Mouse (Mus musculus) hindbrain, embryonic 16.5 days (tissue): ENCODE measurements around the gene Rims3. TPM values are rescaled to one million over a fixed set of nuclear protein-coding genes. Genes with fewer than 3 reads are reported as not detected.
A peak's percentile ranks its signal among the peaks of the same experiment; 100 is the strongest.

Experiments used
- ATAC-seq: fragments of 200-750 bp; cut with Nextera tagmentation; 2 replicates; pipeline ENCODE4 v1.8.0; 2017; ENCODE audit warnings: moderate TSS enrichment, moderate library complexity
- H3K27ac ChIP-seq: fragments of 300-500 bp; sonication (generic); 2 replicates; pipeline ENCODE4 v1.5.1; 2014; ENCODE audit warnings: low read depth, mild to moderate bottlenecking, control low read depth, low read length, moderate library complexity
- H3K27me3 ChIP-seq: fragments of 300-500 bp; sonication (generic); replicated peaks from 2 replicates; pipeline ENCODE4 v1.6.1; 2014; ENCODE audit warnings: low read length; ENCODE audit not compliant: control insufficient read depth, insufficient read depth
- H3K36me3 ChIP-seq: fragments of 300-500 bp; sonication (generic); 2 replicates; pipeline ENCODE4 v1.6.1; 2014; ENCODE audit warnings: mild to moderate bottlenecking, low read length, moderate library complexity, mixed read lengths; ENCODE audit not compliant: control insufficient read depth, insufficient read depth
- H3K4me1 ChIP-seq: fragments of 300-500 bp; sonication (generic); 2 replicates; pipeline ENCODE4 v1.6.1; 2014; ENCODE audit warnings: low read depth, low read length; ENCODE audit not compliant: control insufficient read depth, insufficient read depth
- H3K4me2 ChIP-seq: fragments of 300-500 bp; sonication (generic); 2 replicates; pipeline ENCODE4 v1.6.1; 2014; ENCODE audit warnings: mild to moderate bottlenecking, low read length, control low read depth, moderate library complexity
- H3K4me3 ChIP-seq: fragments of 300-500 bp; sonication (generic); 2 replicates; pipeline ENCODE4 v1.5.1; 2014; ENCODE audit warnings: mild to moderate bottlenecking, low read length, control low read depth, moderate library complexity
- H3K9ac ChIP-seq: fragments of 300-500 bp; sonication (generic); 2 replicates; pipeline ENCODE4 v1.6.1; 2014; ENCODE audit warnings: low read depth, mild to moderate bottlenecking, control low read depth, low read length, moderate library complexity
- H3K9me3 ChIP-seq: fragments of 300-500 bp; sonication (generic); 2 replicates; pipeline ENCODE4 v1.6.1; 2014; ENCODE audit warnings: mild to moderate bottlenecking, low read length, moderate library complexity; ENCODE audit not compliant: control insufficient read depth
- WGBS: fragments of 180-500 bp; shearing (Covaris S2); extraction: QIAGEN DNeasy Blood & Tissue Kit; methylation state at CpG from one replicate; pipeline ENCODE4 v1.1.7; 2014; 5-methylcytosine and 5-hydroxymethylcytosine counted together
- polyA plus RNA-seq: library from polyadenylated mRNA; unstranded; fragments of >200 nt; fragmentation: Nextera tagmentation; extraction: Ambion mirVana; gene quantifications from 2 replicates; pipeline ENCODE4 v1.2.1, GENCODE M21; 2015

Gene Rims3
- polyA plus RNA-seq, 1 experiment from 2014 or later, result 24.0 TPM

DNA sequence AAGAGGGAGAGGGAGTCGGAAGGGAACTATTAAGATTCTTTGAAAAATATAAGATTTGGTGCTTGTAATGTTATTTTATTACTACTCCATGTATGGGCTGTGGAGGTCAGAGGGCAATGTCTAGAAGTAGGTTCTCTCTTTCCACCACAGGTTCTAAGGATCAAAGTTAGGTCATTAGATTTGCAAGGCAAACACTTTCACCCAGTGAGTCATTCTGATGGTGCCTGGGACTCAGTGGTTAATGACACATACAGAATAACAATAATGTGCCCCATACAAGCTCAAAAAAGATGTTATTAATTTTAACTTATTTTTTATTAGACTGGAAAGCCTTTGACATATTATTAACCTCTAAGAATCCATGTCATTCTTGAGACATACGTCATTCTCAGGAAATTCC lies 34.7 kb upstream of the Rims3 start:
- 93% methylated on average over 2 of the region's 2 CpGs for WGBS
- H3K27me3 ChIP-seq, result no peaks in the 10 kb centered on the region
- no peak overlapping the region for H3K27ac ChIP-seq
- no peak overlapping the region for H3K4me2 ChIP-seq
- no peak overlapping the region for H3K4me3 ChIP-seq
- peaks cover 20% of the 10 kb centered on the region for H3K4me1 ChIP-seq
- H3K9ac ChIP-seq, result no peak overlapping the region
- H3K9me3 ChIP-seq, result no peaks in the 10 kb centered on the region
- no peak for ATAC-seq
- no peaks in the 10 kb centered on the region for H3K36me3 ChIP-seq

DNA sequence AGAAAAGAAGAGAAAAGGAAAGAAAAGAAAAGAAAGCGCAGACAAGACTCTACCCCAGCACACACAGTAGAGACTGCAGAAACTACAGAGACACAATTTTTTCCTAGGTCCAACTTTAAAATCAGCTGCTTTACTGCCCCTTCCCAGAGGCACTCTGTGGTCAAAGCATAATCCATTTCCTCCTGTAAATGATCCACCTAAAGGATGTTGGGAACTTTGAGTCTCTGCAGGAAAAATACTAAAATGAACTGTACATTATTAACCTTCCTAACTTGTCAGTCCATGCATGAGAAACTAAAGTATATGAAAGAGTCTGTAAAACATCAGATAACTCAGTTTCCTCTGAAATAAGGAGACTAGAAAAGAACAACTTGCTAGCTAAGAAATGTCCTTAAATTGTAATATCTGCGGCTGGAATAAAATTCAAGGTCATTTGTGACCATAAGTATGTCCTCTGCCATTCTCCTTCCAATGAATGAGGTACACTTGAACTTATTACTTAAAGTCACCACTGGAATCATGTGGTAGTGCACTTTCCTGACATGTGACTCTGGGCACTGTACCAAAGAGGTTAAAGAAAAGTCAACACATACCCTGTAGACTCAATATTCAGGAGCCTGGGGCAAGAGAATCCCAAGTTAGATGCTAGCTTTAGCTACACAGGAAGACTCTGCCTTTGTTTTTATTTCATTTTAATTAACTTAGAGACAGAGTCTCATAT lies 32.3 kb upstream of the Rims3 start:
- H3K27ac ChIP-seq, result no peak overlapping the region
- peaks cover 13% of the 10 kb centered on the region for H3K4me1 ChIP-seq
- no peaks in the 10 kb centered on the region for H3K9me3 ChIP-seq
- WGBS, result 95% methylated on average over 2 of the region's 2 CpGs
- no peak overlapping the region for H3K4me2 ChIP-seq
- no peaks in the 10 kb centered on the region for H3K36me3 ChIP-seq
- no peak overlapping the region for H3K4me3 ChIP-seq
- no peak overlapping the region for H3K9ac ChIP-seq
- no peak for ATAC-seq
- no peaks in the 10 kb centered on the region for H3K27me3 ChIP-seq

DNA sequence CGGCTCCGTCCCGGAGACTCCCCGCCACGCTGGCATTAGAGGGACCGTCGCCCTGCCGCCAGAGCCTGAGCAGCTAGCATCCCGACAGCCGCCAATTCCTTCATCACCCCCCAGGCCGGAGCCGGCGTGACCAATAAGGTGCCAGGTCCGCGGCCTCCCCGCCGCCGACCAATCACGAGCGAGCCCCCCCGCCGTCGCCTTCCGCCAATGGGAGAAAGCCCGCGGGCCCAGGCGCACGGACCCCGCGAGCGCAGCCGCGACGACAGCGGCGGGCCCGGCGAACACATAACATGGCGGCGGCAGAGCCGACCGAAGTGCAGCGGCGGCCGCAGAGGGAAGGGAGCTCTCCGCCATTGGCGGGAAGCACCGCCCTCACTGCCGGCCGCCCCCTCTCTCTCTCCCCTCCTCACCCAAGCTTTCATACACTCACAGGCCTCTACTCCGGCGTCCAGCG lies 29.5 kb upstream of the Rims3 start:
- peak; percentile 94 for ATAC-seq
- Histone ChIP-seq H3K4me2 (peak overlapping the region; percentile 82), H3K9ac (peak overlapping the region; percentile 96), H3K27me3 (no peaks in the 10 kb centered on the region), H3K27ac (peak overlapping the region; percentile 100), H3K9me3 (no peaks in the 10 kb centered on the region), H3K4me1 (peaks cover 13% of the 10 kb centered on the region), H3K36me3 (no peaks in the 10 kb centered on the region), H3K4me3 (peak overlapping the region; percentile 83)
- under 1% methylated on average over 31 of the region's 53 CpGs for WGBS

DNA sequence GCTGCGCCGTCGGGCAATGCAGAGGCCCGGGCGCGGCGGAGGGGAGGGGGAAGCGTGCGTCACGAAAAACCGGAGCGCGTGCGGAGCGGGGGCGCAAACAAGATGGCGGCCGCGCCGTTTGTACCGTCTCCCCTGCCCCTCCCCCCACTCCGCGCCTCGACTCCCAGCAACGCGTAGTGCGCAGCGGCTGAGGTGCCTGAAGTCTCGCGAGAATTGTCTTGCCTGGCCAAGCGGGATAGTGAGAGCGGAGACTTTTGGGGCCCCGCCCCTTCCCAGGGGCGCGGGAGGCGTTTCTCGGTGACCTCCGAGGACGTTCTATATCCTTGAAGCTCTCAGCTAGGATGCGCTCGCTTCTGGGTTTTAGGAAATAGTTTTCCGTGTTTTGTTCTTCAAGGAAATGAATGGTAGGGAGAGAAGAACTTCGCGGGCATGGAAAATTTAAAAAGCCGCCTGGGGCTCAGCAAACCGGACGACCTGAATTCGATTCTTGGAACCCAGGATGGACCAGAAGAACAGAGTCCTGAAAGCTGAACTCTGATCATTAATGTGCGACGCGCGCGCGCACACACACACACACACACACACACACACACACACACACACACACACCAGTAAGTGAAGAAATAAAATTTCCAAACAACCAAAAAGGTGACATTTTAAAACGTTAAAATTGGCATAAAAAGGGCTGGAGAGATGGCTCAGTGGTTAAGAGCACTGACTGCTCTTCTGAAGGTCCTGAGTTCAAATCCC lies 28.9 kb upstream of the Rims3 start:
- H3K9ac ChIP-seq, result peak overlapping the region; percentile 96
- ATAC-seq, result peak; percentile 96
- H3K4me2 ChIP-seq, result peak overlapping the region; percentile 82
- under 1% methylated on average over 44 of the region's 55 CpGs for WGBS
- H3K4me1 ChIP-seq, result peaks cover 13% of the 10 kb centered on the region
- no peaks in the 10 kb centered on the region for H3K27me3 ChIP-seq
- no peaks in the 10 kb centered on the region for H3K36me3 ChIP-seq
- H3K27ac ChIP-seq, result peak overlapping the region; percentile 100
- H3K9me3 ChIP-seq, result no peaks in the 10 kb centered on the region
- peak overlapping the region; percentile 83 for H3K4me3 ChIP-seq

DNA sequence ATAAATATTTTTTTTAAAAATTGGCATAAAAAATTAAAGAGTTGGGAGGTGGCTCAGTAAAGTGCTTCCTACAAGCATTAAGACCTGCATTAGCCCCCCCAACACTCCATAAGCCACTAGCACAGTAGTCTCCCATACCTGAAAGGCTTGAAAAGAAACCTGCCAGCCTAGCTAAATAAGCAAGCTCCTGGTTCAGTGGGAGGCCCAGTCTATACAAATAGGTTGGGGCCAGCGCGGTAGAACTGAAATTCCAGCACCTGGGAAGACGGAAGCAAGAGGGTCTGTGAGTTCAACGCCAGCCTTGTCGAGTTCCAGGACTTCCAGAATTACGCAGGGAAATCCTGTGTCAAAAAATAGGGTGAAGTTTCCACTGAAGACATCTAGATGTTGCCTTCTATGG lies 28.2 kb upstream of the Rims3 start:
- 96% methylated on average over 6 of the region's 6 CpGs for WGBS
- H3K9me3 ChIP-seq, result no peaks in the 10 kb centered on the region

DNA sequence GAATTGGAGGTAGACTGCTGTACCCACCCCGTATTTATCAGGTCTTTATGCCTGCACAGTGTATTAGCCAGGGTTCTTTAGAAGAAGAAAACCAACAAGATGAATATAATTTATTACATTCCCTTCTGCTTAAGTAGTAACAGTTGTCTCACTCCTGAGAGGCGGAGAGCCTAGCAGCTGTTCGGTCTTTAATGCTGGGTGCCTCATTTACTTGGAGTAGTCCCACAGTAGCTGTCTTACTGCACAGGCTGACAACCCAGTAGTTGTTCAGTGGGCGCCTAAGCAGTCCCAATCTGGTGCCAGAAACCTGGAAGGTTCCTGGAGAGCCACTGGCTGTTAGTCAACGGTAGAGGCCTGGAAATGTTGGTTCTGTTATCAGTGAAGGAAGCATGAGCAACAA lies 23.8 kb upstream of the Rims3 start:
- Histone ChIP-seq H3K27me3 (no peaks in the 10 kb centered on the region), H3K4me2 (no peak overlapping the region), H3K9ac (no peak overlapping the region), H3K4me1 (no peaks in the 10 kb centered on the region), H3K4me3 (no peak overlapping the region), H3K9me3 (no peaks in the 10 kb centered on the region), H3K27ac (no peak overlapping the region), H3K36me3 (no peaks in the 10 kb centered on the region)
- ATAC-seq, result no peak
- 79% methylated on average over 5 of the region's 5 CpGs for WGBS

More for the DNA sequence above, 28.2 kb upstream of the Rims3 start:
- H3K4me3 ChIP-seq, result no peak overlapping the region; the same call in 1 of the 2 replicates
- H3K36me3 ChIP-seq, result no peaks in the 10 kb centered on the region
- no peaks in the 10 kb centered on the region for H3K27me3 ChIP-seq
- no peak for ATAC-seq
- peaks cover 13% of the 10 kb centered on the region for H3K4me1 ChIP-seq
- H3K9ac ChIP-seq, result no peak overlapping the region
- H3K27ac ChIP-seq, result peak overlapping the region; percentile 100
- peak overlapping the region; percentile 82 for H3K4me2 ChIP-seq

DNA sequence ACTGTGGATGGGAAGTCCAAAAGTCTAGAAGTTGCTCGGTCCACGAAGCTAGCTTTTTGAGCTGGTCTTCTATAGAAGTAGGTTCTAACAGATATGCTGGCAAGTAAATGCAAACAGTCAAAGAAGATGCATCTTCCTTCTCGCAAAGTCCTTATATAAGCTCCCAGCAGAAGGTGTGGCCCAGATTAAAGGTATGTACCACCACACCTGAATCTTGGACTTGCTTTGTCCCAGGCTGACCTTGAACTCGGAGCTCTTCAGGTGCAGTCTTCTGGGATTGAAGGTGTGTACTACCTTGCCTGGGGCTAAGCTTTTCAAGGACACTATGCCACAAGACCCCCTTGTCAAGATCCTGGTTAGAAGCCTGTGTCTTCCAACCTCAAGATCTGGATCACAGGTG lies 23.1 kb upstream of the Rims3 start, which contains the start of gene Nfyc:
Gene Nfyc (minus strand): TSS at position 101 of the 400 bp plus-strand sequence.
- H3K27ac ChIP-seq, result no peak within 1 kb of the TSS
- H3K9ac ChIP-seq, result no peak within 1 kb of the TSS
- ATAC-seq, result no peak
- H3K36me3 ChIP-seq, result no peaks in the 10 kb centered on the region
- H3K9me3 ChIP-seq, result no peaks in the 10 kb centered on the region
- WGBS, result 88% methylated on average over 4 of the region's 4 CpGs
- no peaks in the 10 kb centered on the region for H3K4me1 ChIP-seq
- H3K27me3 ChIP-seq, result no peaks in the 10 kb centered on the region
- no peak within 1 kb of the TSS for H3K4me2 ChIP-seq
- H3K4me3 ChIP-seq, result no peak within 1 kb of the TSS

DNA sequence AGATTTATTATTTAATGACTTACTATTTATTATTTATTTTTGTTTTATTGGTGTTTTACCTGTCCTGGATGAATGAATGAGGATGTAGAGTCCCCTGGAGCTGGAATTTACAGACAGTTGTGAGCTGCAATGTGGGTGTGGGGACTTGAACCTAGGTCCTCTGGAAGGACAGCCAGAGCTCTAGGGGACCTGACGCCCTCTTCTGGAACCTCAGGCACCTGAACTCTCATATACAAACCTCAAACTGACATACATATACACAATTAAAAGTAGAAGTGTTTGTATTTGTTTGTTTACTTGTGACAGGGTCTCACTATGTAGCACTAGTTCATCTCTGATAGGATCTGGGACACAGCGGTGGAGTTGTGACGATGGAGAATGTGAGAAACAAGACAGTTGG lies 13.3 kb upstream of the Rims3 start:
- 89% methylated on average over 3 of the region's 3 CpGs for WGBS
- H3K9ac ChIP-seq, result no peak overlapping the region
- H3K4me3 ChIP-seq, result no peak overlapping the region
- H3K27me3 ChIP-seq, result no peaks in the 10 kb centered on the region
- H3K4me2 ChIP-seq, result no peak overlapping the region
- no peaks in the 10 kb centered on the region for H3K4me1 ChIP-seq
- no peak for ATAC-seq
- H3K9me3 ChIP-seq, result no peaks in the 10 kb centered on the region
- no peaks in the 10 kb centered on the region for H3K36me3 ChIP-seq
- no peak overlapping the region for H3K27ac ChIP-seq

DNA sequence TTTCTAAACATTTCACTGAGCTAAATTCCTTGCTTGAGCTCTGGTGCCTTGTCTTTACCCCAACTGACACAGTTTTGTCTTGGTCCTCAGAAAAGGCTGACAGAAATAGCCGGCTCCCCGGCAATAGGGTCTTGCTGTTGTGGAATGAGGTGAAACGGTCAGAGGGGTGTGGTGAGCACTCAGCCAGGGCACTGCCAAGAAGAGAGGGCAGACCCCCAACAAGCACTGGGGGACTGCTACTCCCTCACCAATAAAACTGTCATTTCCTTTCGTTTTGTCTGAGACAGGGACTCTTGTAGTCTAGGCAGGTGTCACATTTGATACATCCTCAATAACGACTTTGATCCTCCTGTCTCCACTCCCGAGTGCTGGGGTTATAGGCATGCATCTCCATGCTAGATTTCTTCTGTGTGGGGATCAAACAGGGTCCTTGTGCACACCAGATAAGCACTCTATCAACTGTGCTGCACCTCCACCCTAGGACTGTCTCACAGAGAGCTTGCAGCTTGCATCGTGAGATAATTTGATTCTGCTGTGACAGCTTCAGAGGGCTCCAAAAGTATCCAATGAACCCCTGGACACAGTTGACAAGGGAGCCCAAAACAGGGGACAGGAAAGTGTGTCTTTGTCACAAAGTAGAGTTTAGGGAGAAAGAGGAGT lies 10.1 kb upstream of the Rims3 start:
- WGBS, result 55% methylated on average over 7 of the region's 7 CpGs
- H3K4me2 ChIP-seq, result no peak overlapping the region
- H3K4me1 ChIP-seq, result no peaks in the 10 kb centered on the region
- no peaks in the 10 kb centered on the region for H3K27me3 ChIP-seq
- ATAC-seq, result no peak
- no peaks in the 10 kb centered on the region for H3K36me3 ChIP-seq
- H3K9ac ChIP-seq, result no peak overlapping the region
- no peaks in the 10 kb centered on the region for H3K9me3 ChIP-seq
- no peak overlapping the region for H3K4me3 ChIP-seq
- H3K27ac ChIP-seq, result no peak overlapping the region
